Mouse (Mus musculus) intestine, embryonic 16.5 days (tissue): ENCODE data around the gene Gpr84. TPM values are rescaled to one million over a fixed set of nuclear protein-coding genes. Genes with fewer than 3 reads are reported as not detected.

Experiments
- ATAC-seq: fragments of 200-750 bp; cut with Nextera tagmentation; 2 replicates; pipeline ENCODE4 v1.8.0; 2017; ENCODE audit warnings: moderate TSS enrichment, moderate library complexity
- H3K27ac ChIP-seq: fragments of 300-500 bp; sonication (generic); 2 replicates; pipeline ENCODE4 v1.5.1; 2014; ENCODE audit warnings: mild to moderate bottlenecking, low read length
- H3K27me3 ChIP-seq: fragments of 300-500 bp; sonication (generic); replicated peaks from 2 replicates; pipeline ENCODE4 v1.6.1; 2014; ENCODE audit warnings: low read length, control low read depth, mixed read lengths; ENCODE audit not compliant: control insufficient read depth, insufficient read depth
- H3K36me3 ChIP-seq: fragments of 300-500 bp; sonication (generic); 2 replicates; pipeline ENCODE4 v1.6.1; 2014; ENCODE audit warnings: low read length, control low read depth; ENCODE audit not compliant: control insufficient read depth, insufficient read depth
- H3K4me1 ChIP-seq: fragments of 300-500 bp; sonication (generic); 2 replicates; pipeline ENCODE4 v1.6.1; 2014; ENCODE audit warnings: low read length, control low read depth, mixed read lengths; ENCODE audit not compliant: control insufficient read depth, insufficient read depth
- H3K4me2 ChIP-seq: fragments of 300-500 bp; sonication (generic); 2 replicates; pipeline ENCODE4 v1.6.1; 2014; ENCODE audit warnings: low read depth, low read length, control low read depth
- H3K4me3 ChIP-seq: fragments of 300-500 bp; sonication (generic); 2 replicates; pipeline ENCODE4 v1.5.1; 2014; ENCODE audit warnings: mild to moderate bottlenecking, low read length
- H3K9ac ChIP-seq: fragments of 300-500 bp; sonication (generic); 2 replicates; pipeline ENCODE4 v1.6.1; 2014; ENCODE audit warnings: low read depth, low read length
- H3K9me3 ChIP-seq: fragments of 300-500 bp; sonication (generic); 2 replicates; pipeline ENCODE4 v1.6.1; 2016; ENCODE audit warnings: low read length, control low read depth; ENCODE audit not compliant: control insufficient read depth
- WGBS: fragments of 180-500 bp; shearing (Covaris S2); extraction: QIAGEN DNeasy Blood & Tissue Kit; methylation state at CpG from one replicate; pipeline ENCODE4 v1.1.7; 2014; 5-methylcytosine and 5-hydroxymethylcytosine counted together
- polyA plus RNA-seq: library from polyadenylated mRNA; unstranded; fragments of >200 nt; fragmentation: Nextera tagmentation; extraction: Ambion mirVana; gene quantifications from 2 replicates; pipeline ENCODE4 v1.2.1, GENCODE M21; 2015

Gene Gpr84
- polyA plus RNA-seq, 1 experiment from 2014 or later: 0.09 TPM

DNA sequence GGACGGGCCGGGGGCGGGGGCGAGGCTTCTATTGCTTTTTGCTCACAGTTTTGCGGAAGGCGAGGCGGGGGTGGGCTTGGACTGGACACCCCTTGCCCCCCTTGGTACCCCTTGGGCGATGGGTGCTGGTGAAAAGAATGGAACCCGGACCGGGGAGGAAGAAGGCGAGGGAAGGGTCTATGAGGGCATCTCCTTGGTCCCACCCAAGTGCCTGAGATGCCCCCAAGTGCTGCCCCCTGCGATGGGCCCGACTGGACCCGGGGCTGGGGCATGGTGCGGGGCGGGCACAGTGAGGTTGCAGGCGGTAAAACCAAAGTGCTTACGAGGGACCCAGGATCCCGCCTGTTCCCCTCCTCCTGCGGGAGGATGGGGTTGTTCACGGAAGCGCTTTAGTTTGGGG lies 3.8 kb upstream of the Gpr84 start:
- Histone ChIP-seq H3K9me3 (no peaks in the 10 kb centered on the region), H3K27ac (no peak overlapping the region), H3K36me3 (no peaks in the 10 kb centered on the region), H3K27me3 (0 out of 2 replicates have a peak, but pooled peaks cover 3% of the 10 kb centered on the region), H3K9ac (peak overlapping the region; percentile 61), H3K4me1 (peaks cover 22% of the 10 kb centered on the region), H3K4me2 (peak overlapping the region; percentile 63), H3K4me3 (no peak overlapping the region)
- no peak for ATAC-seq
- 51% methylated on average over 21 of the region's 22 CpGs for WGBS

DNA sequence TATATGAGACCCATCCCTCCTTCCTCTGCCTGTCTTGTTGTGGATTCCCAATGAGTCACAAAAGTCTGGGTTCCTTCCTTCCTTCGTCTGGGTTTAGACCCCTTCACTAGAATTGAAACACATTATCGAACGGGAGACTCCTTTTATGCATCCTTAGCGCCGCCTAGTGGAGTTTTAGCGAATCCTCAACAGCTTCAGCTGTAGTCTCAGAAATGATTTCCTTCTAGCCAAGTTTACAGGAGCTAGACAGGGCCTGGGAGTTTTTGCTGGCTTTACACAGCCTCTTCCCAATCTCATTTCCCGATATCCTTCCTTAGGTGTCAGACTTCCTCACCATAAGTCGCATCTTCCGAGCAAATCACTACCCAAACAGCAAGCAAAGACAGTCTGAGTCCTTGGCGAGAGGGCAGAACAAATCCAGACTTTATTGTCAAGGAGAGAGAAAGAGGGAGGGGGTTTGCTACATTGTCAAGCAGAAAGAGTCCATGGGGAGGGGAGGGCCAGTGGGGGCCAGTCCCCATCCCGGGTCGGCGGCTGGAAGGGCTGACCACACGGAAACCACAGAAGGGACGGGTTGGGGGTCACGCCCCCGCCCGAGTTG lies 3.2 kb upstream of the Gpr84 start:
- Histone ChIP-seq H3K27me3 (0 out of 2 replicates have a peak, but pooled peaks cover 3% of the 10 kb centered on the region), H3K4me3 (no peak overlapping the region), H3K27ac (no peak overlapping the region), H3K36me3 (no peaks in the 10 kb centered on the region), H3K9ac (no peak overlapping the region), H3K9me3 (no peaks in the 10 kb centered on the region), H3K4me2 (peak overlapping the region; percentile 63; the same call in 1 of the 2 replicates), H3K4me1 (peaks cover 28% of the 10 kb centered on the region)
- ATAC-seq: no peak
- 15% methylated on average over 18 of the region's 18 CpGs for WGBS

DNA sequence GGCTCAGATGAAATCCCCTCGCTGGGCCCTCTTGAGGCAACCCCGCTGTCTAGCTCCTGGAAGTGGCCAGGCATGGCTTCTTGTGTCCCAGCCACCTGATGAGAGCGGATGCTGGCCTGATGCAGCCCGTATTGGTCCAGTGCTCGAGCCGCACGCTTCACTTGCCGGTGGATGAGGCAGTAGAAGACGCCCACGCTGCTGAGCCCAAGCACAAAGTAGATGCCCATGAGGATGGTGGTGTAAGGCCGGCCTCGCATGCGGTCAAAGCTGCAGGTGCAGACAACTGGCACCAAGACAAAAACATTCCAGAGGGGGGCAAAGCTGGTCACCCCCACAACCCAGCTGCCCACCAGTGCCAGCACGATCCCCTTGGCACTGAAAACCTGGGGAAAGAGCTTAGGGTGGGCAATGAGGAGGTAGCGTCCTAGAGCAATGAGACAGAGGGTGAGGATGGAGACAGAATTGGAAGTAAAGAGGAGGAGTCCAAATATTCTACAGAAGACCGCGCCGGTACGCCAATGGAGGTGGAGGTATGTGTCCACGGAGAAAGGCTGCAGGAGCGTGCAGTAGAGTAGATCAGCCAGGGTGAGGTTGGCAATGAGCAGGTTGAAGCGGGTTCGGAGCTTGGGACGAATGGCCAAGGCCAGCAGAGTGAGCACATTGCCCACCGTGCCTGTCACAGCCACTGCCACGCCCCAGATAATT lies 1.4 kb downstream of the Gpr84 start:
- 68% methylated on average over 26 of the region's 26 CpGs for WGBS
- Histone ChIP-seq H3K27me3 (no peaks in the 10 kb centered on the region), H3K4me1 (peaks cover 38% of the 10 kb centered on the region), H3K9me3 (no peaks in the 10 kb centered on the region), H3K4me2 (peak overlapping the region; percentile 42), H3K27ac (no peak overlapping the region), H3K4me3 (0 out of 2 replicates have a peak overlapping the region, but pooled peaks have one; percentile 6), H3K9ac (peak overlapping the region; percentile 44), H3K36me3 (no peaks in the 10 kb centered on the region)
- no peak for ATAC-seq

DNA sequence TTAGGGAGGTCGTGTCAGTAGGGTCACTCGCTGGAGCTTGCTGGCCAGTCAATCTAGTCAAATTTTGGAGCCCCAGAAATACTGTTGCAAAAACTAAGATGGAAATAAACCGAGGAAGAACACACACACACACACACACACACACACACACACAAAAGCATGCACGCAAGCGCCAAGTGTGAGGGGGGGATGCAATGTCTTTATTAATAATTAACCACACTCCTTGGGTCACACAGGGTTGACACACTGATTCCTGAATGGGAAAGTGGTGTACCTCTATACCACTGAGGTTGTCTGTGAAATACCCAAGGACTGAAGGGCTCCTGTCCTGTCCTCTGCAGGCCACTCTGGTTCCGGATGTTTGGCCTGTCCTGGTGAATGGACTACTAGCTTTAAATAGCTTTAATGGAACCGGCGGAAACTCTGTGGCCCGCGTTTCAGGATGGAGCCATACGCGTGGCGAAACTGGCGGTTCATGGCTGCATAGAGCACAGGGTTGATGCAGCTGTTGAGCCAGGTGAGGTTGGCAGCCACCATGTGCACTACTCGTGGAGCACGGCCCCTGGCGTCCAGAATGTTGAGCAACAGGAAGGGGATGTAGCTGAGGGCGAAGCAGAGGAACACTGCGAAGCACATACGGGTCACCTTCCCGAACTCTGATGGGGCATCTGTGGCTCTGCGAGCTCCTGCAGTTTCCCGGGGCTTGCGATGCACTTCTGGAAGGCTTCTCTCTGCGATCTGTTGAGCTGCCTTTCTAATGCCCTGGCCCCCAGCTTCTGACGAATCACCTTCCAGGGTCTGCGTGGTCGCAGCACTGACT lies 2.1 kb downstream of the Gpr84 start:
- no peaks in the 10 kb centered on the region for H3K36me3 ChIP-seq
- no peak for ATAC-seq
- peak overlapping the region; percentile 44 for H3K9ac ChIP-seq
- no peaks in the 10 kb centered on the region for H3K9me3 ChIP-seq
- 36% methylated on average over 28 of the region's 28 CpGs for WGBS
- H3K27ac ChIP-seq: no peak overlapping the region
- 0 out of 2 replicates have a peak overlapping the region, but pooled peaks have one; percentile 6 for H3K4me3 ChIP-seq
- H3K27me3 ChIP-seq: no peaks in the 10 kb centered on the region
- H3K4me2 ChIP-seq: peak overlapping the region; percentile 42
- peaks cover 43% of the 10 kb centered on the region for H3K4me1 ChIP-seq

DNA sequence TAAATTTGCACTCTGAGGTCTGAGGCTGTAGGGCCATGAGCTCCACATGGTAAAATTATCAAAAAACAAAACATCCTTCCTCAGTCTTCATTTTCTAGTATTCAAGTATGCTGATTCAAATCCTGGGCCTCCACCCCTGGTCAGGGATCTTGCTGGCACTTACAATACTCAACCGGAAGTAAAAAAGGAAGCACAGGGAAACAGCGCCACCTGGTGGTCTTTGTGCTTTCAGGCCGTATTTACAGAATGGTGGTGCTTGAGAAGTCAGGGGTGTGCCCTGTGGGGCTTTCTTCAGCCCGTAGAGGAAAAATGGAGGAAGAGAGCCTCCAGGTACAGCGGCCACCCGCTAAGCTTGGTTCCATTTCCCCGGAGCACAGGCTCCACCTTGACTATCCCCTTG lies 3.3 kb downstream of the Gpr84 start:
- Histone ChIP-seq H3K27me3 (no peaks in the 10 kb centered on the region), H3K27ac (peak overlapping the region; percentile 99), H3K9ac (peak overlapping the region; percentile 52), H3K4me3 (no peak overlapping the region), H3K36me3 (no peaks in the 10 kb centered on the region), H3K9me3 (no peaks in the 10 kb centered on the region), H3K4me1 (peaks cover 54% of the 10 kb centered on the region), H3K4me2 (no peak overlapping the region; the same call in 1 of the 2 replicates)
- WGBS: 4% methylated on average over 7 of the region's 7 CpGs
- no peak; the same call in 1 of the 2 replicates for ATAC-seq

DNA sequence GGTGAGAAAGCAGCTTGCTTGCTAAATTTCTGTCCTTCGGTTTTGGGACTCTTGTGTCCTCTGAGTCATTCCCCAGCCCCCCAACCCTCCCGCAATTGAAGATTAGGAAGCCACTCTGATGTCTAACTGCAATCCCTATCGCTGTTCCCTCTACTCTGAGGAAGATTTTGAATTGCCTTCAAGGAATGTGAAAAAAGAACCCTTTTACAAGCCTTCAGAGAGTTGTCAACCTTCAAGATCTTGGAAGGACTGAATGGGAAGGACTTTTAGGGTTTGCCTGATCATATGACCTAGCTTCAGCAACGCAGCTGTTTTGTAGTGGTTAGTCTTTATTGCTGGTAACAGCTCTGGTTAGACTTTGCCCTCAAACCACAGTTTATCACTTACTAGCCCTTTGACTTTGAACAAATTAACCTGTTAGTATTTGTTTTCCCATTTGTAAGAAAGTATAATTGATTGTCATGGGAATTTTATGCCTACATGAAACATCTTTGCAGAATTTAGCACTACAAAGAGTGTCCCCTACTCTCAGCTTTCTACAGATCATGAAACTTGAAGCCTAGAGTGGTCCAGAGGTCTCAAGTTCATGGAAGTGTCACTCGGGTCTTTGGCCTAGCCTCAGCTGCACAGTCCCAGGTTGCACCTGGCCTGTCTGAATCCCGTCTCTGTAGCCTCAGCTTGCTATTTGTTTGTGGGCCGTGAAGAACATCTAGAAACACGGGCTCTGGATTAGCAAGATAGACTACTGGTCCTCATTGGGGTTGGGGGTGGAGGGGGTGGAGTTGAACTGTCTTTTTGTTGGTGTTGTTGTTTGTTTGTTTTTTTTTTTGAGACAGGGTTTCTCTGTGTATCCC lies 4.4 kb downstream of the Gpr84 start:
- Histone ChIP-seq H3K9me3 (no peaks in the 10 kb centered on the region), H3K4me2 (peak overlapping the region; percentile 84), H3K27ac (peak overlapping the region; percentile 99), H3K36me3 (no peaks in the 10 kb centered on the region), H3K9ac (peak overlapping the region; percentile 79), H3K4me1 (peaks cover 61% of the 10 kb centered on the region), H3K4me3 (peak overlapping the region; percentile 56), H3K27me3 (no peaks in the 10 kb centered on the region)
- peak; percentile 34 for ATAC-seq
- 25% methylated on average over 8 of the region's 8 CpGs for WGBS

DNA sequence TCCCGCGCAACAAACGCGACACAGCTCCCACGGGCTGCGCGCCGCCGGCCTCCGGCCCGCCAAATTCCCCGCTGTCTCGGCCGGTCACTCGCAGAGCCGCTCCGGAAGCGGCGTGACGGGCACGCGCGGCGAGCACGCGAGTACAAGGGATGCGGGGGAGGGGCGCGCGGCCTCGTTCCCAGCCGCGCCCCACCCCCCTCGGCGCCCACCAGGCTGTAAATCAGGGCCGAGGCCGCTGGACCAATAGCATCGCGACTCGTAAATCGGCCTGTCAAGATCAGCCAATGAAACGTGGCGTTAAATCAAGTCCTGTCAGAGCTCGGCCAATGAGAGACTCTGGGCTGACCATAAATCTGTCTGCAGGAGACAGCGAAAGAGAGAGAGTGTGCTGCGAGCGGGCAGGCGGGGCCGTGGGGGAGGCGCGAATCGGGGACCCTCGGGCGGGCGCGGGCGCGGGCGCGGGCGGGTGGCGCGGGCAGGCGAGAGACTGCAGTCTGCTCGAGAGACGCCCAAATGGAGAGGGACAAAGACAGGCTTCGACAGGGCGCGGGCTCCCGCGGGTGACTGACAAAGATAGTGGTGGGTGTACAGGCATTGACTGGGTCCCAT lies 5.2 kb downstream of the Gpr84 start:
- Histone ChIP-seq H3K27me3 (no peaks in the 10 kb centered on the region), H3K4me1 (peaks cover 69% of the 10 kb centered on the region), H3K9ac (peak overlapping the region; percentile 81), H3K27ac (peak overlapping the region; percentile 99), H3K4me2 (peak overlapping the region; percentile 90), H3K4me3 (peak overlapping the region; percentile 56), H3K36me3 (no peaks in the 10 kb centered on the region), H3K9me3 (no peaks in the 10 kb centered on the region)
- WGBS: under 1% methylated on average over 71 of the region's 71 CpGs
- peak; percentile 93 for ATAC-seq

DNA sequence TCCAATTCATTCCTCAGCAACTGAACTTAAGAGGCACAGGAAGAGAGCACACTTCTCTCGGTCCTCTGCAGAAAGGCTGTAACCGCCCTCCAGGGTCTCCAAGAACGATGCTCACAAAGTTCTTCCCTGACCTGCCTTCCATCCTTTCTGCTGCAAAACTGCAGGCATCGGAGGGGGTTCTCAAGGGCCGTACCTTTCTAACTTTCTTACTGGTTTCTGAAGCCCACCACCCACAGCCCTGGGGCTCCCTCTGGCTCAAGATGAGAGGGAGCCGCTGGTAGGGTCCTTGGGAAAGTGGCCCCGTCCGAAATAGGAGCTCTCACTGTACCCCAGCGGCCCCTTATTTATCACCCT lies 5.8 kb downstream of the Gpr84 start:
- peak overlapping the region; percentile 90 for H3K27ac ChIP-seq
- peaks cover 75% of the 10 kb centered on the region for H3K4me1 ChIP-seq
- H3K36me3 ChIP-seq: no peaks in the 10 kb centered on the region
- no peaks in the 10 kb centered on the region for H3K27me3 ChIP-seq
- WGBS: 2% methylated on average over 9 of the region's 9 CpGs
- H3K4me3 ChIP-seq: peak overlapping the region; percentile 56
- H3K9me3 ChIP-seq: no peaks in the 10 kb centered on the region
- ATAC-seq: no peak
- peak overlapping the region; percentile 81 for H3K9ac ChIP-seq
- peak overlapping the region; percentile 90 for H3K4me2 ChIP-seq
